Mouse (Mus musculus) activated CD4-positive, CD25-positive, alpha-beta regulatory T cell, adult 4 months (primary cell): ENCODE measurements around the gene Ctbp2. TPM values are rescaled to one million over a fixed set of nuclear protein-coding genes. Genes with fewer than 3 reads are reported as not detected.

Experiments used
- ATAC-seq: one replicate; pipeline ENCODE4 v1.8.0; 2017
- polyA plus RNA-seq, 2 experiments: library from polyadenylated mRNA; unstranded; fragments of 100-300 nt; shearing (Covaris generic); gene quantifications; one replicate each; pipeline ENCODE4 v1.2.1; 2017

Gene Ctbp2
- polyA plus RNA-seq, 2 experiments from 2014 or later: 1.6 to 4.4 TPM

GRCm38 (mm10) chr7:133039556-133040255 lies 84.4 kb downstream of the Ctbp2 start:
- no peak for ATAC-seq

DNA sequence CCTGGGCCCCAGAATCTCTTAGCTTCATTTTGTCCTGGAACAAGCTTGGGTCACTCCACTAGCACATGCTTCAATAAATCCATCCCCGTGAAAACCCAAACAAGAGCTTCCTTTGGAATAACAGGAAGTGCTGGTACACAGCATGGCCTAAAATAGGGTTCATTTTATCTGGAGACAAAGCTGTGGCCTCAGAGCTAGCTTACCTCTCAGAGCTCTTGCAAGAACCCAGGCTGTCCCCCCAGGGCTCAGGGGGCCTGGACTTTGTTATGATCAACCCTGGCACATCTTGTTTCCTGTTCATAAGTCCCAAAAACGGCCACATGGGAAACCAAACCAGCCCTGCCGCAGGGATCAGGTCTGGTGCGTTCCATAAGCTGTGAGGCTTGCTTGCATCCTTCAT lies 86.5 kb downstream of the Ctbp2 start:
- no peak for ATAC-seq

GRCm38 (mm10) chr7:133037217-133037616 lies 86.9 kb downstream of the Ctbp2 start:
- ATAC-seq: no peak

- no peak for ATAC-seq
Measured at GRCm38 (mm10) chr7:133035901-133036300, 88.3 kb downstream of the Ctbp2 start.

GRCm38 (mm10) chr7:133032589-133033203 lies 91.5 kb downstream of the Ctbp2 start:
- ATAC-seq: no peak

DNA sequence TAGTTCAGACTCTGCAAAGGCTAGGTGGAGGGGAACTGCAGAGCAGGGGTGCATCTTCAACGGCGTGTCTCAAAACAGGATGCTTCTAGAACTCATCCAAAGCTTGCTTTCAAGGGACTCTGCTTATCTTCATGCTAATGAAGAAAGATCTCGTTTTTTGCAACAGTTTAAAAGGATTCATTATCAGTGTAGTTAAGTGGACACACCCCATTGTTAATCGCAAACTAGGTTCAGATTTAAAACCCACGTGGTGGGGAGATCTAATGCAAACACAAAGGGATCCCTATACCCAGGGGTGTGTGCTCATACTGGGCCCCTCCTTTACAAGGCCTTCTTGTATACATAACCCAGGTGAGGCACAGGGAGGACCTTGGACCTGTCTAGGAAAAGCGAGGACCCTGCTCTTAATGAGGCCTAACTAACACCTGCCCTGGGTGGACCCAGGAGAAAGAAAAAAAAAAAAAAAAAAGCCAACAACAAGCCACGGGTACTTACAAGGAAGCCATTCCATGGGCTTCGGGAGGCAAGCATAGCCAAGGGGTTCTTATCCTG lies 94.6 kb downstream of the Ctbp2 start:
- no peak for ATAC-seq

GRCm38 (mm10) chr7:133029004-133029403 lies 95.2 kb downstream of the Ctbp2 start:
- ATAC-seq: no peak

- ATAC-seq: no peak
Measured at GRCm38 (mm10) chr7:133027930-133028329, 96.2 kb downstream of the Ctbp2 start.

GRCm38 (mm10) chr7:133024694-133025093 lies 99.5 kb downstream of the Ctbp2 start:
- ATAC-seq: no peak

DNA sequence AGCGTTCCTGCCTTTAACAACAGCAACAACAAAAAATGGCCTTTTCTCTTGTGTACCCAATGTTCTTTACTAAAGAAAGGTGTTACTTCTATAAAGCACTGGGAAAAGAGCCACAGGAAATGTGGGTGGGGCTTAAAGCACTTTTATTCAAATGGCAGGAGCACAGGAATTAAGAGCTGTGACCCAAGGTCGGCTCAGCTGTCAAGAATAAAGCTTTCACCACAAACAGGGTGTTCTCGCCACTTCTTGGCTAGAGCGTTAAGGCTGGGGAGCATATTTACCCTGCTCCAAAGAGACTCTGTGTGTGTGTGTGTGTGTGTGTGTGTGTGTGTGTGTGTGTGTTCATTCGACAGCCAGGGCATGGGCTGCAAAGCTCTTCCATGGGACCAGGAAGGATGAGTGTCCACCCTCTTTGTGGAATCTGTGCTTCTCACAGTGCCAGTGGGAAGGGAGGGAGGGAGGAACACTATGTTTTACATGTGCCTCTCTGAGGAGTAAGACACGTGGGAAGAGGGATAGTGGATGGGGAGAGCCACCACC lies 104.6 kb downstream of the Ctbp2 start:
- no peak for ATAC-seq

GRCm38 (mm10) chr7:133018961-133019360 lies 105.2 kb downstream of the Ctbp2 start:
- ATAC-seq: no peak

DNA sequence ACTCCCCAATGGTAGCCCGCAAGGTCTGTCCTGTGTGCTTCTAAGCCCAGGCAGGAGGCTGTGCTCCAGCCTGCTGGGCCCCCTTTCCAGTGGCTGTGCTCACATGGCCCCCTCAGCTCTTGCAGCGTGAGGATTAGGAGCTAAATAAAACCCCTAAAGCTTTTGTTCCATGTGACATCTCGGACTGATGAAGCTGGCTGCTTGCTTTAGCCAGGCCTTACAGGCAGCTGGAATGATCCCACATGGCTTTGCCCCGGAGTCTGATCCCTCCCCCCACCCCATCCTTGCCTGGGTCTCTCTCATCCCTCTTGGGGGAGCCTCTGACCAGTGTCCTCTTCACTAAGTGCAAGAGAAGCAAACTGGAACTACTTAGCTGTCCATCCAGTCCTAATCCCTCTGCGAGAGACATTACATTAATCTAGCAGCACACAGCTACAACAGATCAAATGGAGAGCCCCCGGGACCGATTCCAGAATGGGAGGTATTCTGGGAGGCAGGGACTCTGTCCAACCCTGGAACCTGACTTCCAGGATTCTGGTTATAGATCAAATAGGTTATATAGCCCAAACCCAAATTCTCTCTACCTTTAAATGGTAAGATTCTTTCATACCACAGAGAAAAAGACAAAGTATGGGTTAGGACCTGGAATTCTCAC lies 108.6 kb downstream of the Ctbp2 start:
- no peak for ATAC-seq

DNA sequence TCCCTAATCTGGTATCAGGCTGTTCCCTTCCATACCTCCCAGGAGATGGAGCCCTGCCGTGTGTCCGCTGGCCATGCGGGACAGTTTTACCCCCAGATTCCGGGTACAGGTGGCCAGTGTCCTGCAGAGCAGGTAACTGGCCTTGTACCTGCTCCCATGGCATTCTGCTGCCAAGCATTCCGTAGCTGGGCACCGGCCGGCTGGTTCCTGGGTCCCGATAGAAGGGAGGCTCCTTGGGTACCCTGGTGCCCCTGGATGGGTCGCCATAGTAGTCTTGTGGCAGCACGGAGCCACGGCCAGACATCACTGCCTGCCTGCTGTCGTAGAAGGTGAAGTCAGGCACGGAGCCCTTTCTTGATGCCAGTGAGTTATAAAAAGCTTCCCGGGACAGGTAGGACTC lies 109.5 kb downstream of the Ctbp2 start:
- no peak for ATAC-seq

DNA sequence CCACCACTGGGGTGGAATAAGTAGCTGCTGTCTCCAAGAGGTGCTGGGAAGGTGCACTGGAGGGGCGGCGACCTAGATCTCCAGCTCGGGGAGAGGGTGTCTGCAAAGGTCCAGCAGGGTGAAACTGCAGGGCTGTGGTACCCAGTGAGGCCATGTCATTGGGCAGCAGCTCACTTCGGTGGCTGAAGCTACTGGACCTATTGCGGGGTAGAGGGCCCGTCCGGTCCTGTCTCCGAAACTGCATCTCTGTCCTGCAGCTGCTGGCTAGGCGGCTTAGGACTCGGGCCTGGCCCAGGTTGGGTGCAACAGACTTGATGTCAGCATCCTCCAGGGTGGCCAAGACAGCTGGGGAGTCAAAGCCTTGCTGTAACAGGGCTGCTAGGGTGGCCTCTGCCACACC lies 110.2 kb downstream of the Ctbp2 start:
- no peak for ATAC-seq

DNA sequence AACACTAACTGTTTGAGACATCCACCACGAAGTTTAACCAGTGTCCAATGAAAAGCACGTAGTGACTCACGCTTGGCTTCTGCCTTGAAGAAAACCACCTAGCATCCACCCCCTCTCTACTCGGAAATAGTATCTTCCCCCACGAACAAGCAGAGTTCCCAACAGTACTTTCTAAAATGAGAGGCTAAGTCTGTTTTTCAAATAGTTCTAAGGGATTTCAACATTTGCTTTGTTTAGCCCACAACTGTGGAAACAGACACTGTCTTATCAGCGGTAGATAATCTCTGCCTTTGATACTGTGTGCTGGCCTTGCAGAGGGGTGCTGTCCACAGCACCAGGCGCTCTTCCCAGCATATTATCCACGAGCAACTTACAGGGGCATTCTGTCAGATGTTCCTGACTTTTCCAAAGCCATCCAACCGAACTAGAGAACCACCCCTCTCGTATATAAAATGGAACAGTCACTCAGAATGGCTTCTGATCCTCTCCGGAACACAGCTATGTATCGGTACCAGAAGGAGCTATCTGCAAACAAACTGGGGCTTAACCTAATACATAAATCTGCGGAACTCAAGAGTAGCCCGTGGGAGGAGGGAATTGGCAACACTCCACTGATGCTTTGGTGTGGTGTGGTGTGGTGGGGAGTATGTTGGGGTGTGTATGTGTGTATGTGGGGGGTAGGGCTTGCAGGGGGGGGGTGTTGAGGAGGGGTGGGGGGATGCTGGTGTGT lies 111.4 kb downstream of the Ctbp2 start:
- no peak for ATAC-seq

DNA sequence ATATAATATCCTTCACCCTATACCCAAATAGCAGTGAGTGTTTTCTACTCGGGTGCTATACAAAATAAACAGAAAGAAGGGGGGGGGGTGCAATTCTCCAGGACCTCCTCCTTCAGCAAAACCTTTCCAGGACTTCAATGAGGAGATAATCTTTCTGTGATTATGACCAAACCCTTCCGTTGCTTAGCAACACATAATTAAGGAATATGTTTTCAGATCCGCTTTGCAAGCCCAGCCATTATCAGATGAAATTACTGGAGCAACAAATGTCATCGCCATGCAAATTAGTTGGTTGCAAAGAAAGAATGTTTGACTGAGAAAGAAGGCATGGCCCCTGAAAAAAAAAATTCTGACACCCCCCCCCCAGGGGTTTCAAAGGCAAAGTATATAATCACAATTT lies 112.5 kb downstream of the Ctbp2 start:
- ATAC-seq: no peak

DNA sequence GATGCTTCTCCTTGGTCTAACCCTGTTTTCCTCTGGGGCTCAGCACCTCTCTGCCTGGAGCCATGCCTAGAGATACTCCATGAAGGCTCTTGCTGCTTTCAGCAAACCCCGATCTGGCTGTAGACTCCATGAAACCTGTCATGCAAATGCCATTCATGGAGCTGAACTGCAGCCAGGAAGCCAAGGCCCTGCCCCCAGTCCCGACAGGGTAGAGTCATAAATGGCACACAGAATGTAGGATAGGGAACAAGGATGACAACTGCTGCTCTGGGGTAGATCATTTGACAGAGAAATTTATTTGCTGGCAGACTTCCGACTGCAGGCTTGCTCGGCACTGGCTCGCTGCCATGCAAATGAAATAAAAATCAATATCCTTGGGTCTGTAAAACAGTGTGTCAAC lies 113.0 kb downstream of the Ctbp2 start:
- ATAC-seq: no peak

DNA sequence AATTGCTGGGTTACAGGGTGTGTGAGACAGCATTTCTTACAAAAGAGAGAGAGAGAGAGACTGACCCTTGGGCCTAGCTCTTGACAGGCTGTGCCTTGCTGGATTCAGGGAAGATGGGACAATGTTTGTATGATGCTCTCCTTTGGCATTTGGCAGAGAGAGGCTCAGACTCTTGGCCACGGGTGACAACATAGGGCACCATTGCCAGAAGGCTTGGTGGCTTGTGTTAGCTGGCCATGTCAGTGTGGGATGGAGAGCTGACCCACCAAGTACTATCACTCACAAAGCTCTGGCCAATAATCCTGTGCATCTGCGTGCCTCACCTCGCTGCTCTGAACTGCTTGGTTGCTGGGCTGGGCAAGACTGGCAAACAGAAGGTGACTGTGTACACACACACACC lies 113.7 kb downstream of the Ctbp2 start:
- no peak for ATAC-seq

DNA sequence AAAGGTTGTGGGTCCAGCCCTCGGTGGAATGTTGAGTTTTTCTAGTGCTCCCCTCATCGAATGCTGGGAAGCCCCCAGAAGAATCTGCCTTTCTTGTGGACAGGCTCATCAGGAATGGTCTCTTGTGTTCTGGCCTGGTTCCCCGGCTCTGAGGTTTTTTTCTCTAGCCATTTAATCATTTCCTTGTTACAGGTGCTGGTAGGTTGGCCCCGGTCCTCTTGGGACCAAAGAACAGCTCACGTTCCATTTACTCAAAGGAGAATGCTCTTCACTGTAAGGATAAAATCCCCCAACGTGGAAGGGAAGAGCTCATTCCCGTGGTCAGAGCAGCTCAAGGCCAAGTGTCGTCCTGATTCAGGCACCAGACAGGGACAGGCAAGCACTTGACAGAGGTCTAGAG lies 114.5 kb downstream of the Ctbp2 start:
- ATAC-seq: no peak

GRCm38 (mm10) chr7:133008663-133009062 lies 115.5 kb downstream of the Ctbp2 start:
- ATAC-seq: no peak

DNA sequence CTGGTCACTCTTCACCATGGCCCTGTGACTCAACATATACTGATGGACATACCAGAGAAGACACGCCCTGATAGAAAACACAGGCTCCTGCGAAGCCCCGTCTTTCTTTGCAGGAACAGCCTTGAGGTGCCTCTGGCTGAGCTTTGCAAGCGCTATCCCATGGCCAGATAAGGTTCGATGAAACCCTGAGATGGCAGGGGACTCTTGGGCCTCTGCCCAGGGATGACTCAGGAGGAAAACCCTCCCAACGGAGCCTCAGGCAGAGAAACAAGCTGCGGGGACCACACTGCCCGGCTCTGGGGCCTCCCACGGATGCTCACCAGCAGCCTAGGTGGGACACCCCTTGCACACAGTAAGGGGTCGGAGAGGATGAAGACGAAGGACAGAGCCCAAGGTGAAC lies 116.8 kb downstream of the Ctbp2 start:
- ATAC-seq: no peak

DNA sequence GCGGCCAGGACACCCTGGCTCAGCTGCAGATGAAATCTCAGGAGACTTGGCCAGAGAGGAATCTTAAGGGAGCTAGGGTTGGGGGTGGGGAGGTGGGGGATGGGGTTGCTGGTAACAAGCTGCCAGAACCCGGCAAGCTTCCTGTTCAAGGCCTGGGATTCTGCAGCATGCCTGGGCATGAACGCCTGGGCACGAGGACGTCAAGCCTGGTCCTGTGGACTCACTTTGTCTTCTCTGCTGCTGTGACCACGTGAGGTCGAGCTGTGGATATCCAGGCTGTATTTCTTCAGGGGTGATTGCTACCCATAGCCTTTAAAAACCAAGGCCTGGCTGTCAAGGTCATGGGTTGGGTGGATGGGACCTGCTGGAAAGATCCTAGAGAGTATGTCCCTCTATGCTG lies 118.4 kb downstream of the Ctbp2 start:
- ATAC-seq: no peak

- peak; percentile 61 for ATAC-seq
Measured at GRCm38 (mm10) chr7:133003421-133003820, 120.7 kb downstream of the Ctbp2 start.
